Mouse (Mus musculus) lung, postnatal 36 days (tissue): ENCODE results near the gene Hadh.
A peak's percentile ranks its signal among the peaks of the same experiment; 100 is the strongest.

Experiments used
- DNase-seq: peaks from one replicate; pipeline ENCODE4 v3.0.0; 2022; ENCODE audit warnings: mixed read lengths

Hadh gene

GRCm38 (mm10) chr3:131266366-131267050 is 5.4 kb downstream of the Hadh start:
- DNase-seq: peak; percentile 75

DNA sequence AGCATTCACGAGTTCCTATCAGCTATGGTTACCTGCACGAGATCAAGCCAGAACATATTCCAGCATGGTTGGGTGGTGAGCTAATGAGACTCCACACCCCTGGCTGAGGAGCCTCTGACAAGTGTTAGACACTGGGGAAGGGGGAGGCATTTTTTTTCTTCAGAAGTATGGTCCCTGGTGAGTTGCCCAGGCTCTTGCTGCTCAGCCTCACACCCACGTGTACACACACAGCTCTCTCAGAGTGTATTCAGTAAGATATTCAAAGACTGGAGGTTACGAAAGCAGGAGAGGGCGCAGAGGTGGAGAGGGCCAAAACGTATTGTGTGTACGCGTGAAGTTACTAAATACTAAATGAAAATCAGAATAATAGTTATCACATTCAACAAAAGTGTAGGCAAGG is 6.4 kb downstream of the Hadh start:
- peak; percentile 70 for DNase-seq

- DNase-seq: peak; percentile 79
Observed at GRCm38 (mm10) chr3:131263766-131264486, 8.0 kb downstream of the Hadh start.

GRCm38 (mm10) chr3:131260418-131260817 is 11.5 kb downstream of the Hadh start:
- no peak for DNase-seq

DNA sequence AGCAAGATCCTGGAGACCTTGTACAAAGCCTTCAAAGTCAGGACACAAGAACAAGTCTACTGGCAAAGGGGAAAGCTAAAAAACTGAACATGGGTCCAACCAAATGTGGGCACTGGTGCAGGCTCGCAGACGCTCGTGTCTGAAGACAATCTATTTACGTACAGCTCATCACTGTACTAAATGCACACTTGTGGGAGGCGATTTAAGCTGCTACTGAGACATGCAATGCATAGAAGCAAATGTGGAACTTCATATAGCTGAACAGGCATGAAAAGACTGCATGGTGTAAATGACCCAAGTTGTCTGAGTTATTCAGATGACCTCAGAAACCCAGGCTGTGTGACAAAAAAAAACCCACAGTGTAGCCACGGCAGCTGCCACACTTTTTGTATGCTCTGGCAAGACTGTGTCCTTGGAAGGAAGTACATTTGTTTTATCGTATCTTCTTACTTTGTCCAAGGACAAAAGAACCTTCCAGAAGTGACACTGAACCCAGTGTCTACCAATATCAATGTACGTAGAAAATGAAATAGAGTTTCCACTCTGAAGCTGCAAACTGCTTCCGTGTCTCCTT is 12.4 kb downstream of the Hadh start:
- DNase-seq: no peak

- DNase-seq: no peak
Observed at GRCm38 (mm10) chr3:131258921-131259320, 13.0 kb downstream of the Hadh start.

DNA sequence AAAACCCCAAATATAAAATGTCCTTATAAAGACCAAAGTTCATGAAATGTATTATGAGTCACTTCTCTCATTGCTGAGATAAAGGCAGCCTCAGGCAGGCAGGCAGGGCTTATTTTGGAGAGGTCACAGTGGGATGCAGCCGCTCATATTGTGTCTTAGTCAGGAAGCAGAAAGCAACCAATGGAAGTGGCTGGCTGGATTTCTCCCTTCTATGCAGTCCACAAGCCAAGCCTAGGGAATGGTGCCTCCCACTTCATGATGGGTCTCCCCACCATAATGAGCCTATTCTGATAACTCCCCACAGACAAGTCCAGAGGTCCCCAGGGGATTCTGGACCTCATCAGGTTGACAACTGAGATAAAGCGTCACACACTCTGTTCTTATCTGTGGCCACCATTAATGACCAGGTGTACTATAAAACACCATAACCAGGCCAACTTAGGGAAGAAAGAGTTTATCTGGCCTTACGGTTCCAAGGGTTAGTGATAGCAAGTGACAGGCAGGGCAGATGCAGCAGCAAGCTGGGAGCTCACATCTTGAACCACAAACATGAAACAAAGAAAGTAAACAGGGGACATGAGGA is 16.4 kb downstream of the Hadh start:
- DNase-seq: no peak

- DNase-seq: no peak
Observed at GRCm38 (mm10) chr3:131254991-131255390, 16.9 kb downstream of the Hadh start.

- DNase-seq: peak; percentile 7
Observed at GRCm38 (mm10) chr3:131251601-131252000, 20.3 kb downstream of the Hadh start.

GRCm38 (mm10) chr3:131250978-131251377 is 20.9 kb downstream of the Hadh start:
- no peak for DNase-seq

DNA sequence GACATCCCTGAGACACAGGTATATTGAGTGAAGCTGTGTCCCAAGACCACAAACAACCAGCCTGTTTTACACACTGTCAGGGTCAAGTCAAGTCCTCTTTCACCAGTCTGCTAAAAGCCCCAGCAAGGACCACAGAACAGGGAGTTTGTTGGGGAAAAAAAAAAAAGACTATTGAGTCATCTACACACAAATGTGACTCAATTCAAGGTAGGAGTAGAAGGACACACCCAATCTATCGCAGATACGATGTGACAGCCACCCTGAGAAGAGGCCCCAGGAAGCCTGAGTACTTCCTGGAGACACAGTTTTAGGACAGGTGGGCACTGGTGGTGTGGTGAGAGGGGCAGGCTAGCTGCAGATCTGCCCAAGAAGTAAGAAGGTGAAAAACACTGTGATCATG is 21.6 kb downstream of the Hadh start:
- DNase-seq: no peak

DNA sequence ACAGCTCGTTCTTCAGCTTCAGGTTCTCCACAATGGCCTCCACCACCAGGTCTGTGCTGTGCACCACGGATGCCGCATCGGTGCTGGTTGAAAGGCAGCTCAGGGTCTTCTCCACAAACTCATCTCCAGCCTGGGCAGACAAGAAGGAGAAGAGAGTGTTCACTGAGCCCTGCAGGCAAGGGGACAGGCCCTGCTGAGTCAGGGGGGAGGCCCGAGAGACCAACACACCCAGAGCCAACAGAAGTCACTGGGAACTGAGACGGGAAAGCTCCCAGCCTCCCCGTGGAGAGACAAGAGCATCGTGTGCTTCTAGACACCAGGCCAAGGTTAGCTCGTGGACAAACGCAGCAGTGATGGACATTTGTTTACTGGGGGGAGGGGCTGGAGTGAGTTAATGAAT is 23.5 kb downstream of the Hadh start:
- no peak for DNase-seq

DNA sequence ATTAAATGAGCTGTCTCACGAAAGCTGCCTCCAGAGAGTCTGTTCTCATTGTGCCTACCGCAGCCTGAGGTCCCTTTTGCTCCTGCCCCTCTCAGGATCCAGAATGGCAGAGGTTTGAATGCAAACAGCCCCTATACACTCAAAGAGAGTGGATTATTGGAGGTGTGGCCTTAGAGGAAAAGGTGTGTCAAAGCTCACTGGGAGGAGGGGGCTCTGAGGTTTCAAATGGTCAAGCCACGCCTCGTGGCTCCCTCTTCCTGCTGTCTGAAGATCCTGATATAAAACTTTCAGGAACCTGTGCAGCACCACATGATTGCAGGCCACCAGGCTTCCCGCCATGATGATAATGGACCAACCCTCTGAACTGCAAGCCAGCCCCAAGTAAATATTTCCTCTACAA is 24.1 kb downstream of the Hadh start:
- DNase-seq: no peak

DNA sequence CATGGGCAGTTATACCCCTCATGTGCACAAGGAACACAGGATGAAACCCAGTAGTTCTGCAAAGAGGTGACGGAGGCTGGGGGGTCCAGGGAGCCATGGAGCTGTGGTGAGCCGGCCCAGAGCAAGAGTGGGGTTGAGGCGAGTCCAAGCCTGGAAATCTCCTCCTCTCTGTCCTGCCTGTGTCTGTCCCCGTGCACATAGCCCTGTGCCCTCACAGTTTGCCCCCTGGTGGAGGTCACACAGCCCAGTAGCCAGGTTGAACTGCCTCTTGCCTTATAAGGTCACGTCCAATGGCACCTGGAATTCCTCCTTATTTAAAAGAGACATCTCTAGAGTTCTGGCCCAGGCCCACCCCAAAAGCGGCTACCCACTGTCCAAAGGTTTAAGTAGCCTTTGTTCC is 24.5 kb downstream of the Hadh start:
- DNase-seq: no peak

DNA sequence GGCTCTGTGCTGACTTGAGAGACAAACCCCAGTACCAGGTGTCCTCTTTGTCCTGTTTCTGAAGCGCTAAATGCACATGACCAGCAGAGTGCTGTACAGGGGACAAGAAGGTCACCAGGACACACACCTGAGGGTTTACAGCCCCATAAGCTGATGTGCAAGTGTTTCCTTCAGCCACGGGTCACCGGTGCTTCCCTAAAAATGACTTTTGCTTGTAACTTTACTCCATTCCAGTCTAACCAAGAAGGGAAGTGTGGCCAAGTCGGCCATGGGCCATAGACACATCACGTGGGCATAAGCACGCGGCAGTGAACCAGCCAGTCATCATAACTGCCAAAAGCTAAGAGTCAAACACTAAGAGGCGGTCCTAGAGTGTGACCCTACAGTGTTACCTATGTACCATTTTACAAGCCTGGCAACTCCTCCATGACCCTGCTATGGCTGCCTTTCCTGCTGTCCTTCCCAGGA is 25.3 kb downstream of the Hadh start:
- DNase-seq: peak; percentile 10

DNA sequence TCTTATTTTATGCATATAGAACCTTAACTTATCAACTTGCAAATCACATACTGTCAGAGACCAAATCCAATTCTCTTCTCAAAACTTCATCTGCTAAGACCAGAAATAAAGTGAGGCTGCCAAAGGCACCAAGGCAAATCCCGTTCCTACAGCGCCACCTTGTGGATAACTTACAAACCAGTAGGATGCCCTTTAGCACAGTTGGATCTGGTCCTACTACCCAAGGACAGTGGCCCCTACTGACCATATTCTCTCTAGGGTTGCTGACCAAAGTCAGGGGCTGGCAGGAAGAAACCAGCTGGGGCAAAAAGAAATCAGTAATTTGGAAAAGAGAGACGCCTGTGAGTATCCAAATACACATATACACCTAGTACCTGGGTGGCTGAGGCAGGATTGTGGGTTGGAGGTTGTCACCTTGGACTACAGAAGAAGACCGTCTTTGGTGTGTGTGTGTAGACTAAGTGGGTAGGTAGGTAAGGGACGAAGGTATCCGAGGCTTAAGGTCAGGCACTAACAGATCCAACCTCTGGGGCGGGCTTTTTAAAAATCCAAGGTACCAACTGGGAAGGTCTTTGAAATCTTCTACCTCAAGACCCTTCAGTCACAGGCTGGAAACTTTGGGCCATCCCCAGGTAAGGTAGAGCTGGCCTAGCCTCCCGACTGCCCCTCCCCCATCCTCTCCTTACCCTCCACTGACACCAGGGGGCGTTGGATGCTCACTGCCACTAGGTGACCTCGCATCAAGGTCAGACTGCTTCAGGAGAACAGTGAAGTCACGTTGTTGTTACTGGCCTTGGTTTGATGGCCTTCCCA is 25.9 kb downstream of the Hadh start:
- DNase-seq: peak; percentile 84

- peak; percentile 82 for DNase-seq
Observed at GRCm38 (mm10) chr3:131237785-131238633, 33.9 kb downstream of the Hadh start.

GRCm38 (mm10) chr3:131237061-131237460 is 34.8 kb downstream of the Hadh start:
- DNase-seq: peak; percentile 19

DNA sequence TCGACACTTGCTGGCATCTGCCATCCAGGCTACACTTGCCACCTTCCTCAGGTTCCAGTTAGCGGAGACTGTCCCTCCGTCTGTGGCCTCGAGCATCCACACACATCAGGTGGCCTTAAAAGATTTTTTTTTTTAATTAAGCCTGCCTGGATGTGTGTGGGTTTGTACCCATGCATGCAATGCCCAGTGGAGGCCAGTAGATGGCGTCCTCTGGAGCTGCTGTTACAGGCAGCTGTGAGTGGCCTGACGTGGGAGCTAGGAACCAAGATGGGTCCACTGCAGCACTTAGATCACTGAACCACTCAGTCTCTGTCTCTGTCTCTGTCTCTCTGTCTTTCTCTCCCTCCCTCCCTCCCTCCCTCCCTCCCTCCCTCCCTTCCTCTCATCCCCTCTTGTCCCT is 43.8 kb downstream of the Hadh start:
- DNase-seq: no peak

GRCm38 (mm10) chr3:131218636-131219390 is 53.1 kb downstream of the Hadh start:
- DNase-seq: no peak

DNA sequence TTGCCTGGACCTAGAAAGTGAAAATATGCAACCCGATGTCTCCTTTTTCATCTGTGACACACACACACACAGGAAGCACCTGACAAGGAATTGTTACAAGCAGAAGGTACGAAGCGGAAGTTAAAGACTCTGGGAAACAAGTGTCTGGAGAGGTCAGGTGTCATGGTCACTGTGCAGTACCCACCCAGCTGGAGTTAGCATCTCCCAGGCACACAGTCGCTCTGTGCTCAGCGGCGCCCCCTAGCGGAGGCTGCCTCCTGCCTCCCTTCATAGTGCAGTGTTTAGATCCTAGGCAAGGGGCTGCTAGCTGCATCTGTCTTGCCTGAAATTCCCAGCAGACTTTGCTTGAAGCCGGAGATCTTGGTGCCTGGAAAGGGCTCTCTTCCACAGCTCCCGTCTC is 57.1 kb downstream of the Hadh start:
- peak; percentile 42 for DNase-seq
